9 mouse cellular contexts compared by ENCODE assay signal in genomic region chr10:100127837-100128743, GRCm38 (mm10).
DNase-seq lines count a peak whose midpoint lies in the region; ATAC-seq lines count a peak whose summit lies in the region.
"Had no signal": no experiment of that assay in that cellular context is flagged by ENCODE, and none has a peak within 500 bp of the region (broad histone marks: within the 10 kb centered on the region; RNA-seq: fewer than 3 reads in every experiment).

No protein-coding gene starts in this region.

- peak; percentile 10 to 14 for DNase-seq in cerebellum, postnatal 14 days
- no peak for DNase-seq in cerebellum, adult 8-10 months
- peak; percentile 61 for DNase-seq in forebrain, embryonic 10.5 days (ENCODE audit: extremely low spot score, low spot score)
- peak; percentile 70 for DNase-seq in neural tube, embryonic 11.5 days (ENCODE audit: low spot score)
- no peak for DNase-seq in B cell, adult 2 months
- DNase-seq in ovary, postnatal 36 days (ENCODE audit: low spot score) = no peak

- WGBS in forebrain, embryonic 10.5 days = 37% methylated on average over 23 of the region's 23 CpGs
- 57% methylated on average over 23 of the region's 23 CpGs for WGBS in lung, embryonic 16.5 days
- 40% methylated on average over 23 of the region's 23 CpGs for WGBS in neural tube, embryonic 11.5 days

- peaks cover 18% of the 10 kb centered on the region for H3K4me1 ChIP-seq in forebrain, embryonic 10.5 days
- peaks cover 4% of the 10 kb centered on the region for H3K4me1 ChIP-seq in lung, embryonic 16.5 days (replicated peaks; ENCODE audit: control insufficient read depth, insufficient read depth, low read length)
- H3K4me1 ChIP-seq in neural tube, embryonic 11.5 days (ENCODE audit: control insufficient read depth, insufficient read depth, low read length) = no peaks in the 10 kb centered on the region

- H3K27me3 ChIP-seq in forebrain, embryonic 10.5 days (ENCODE audit: poor library complexity, severe bottlenecking) = no peaks in the 10 kb centered on the region
- no peaks in the 10 kb centered on the region for H3K27me3 ChIP-seq in lung, embryonic 16.5 days (ENCODE audit: control insufficient read depth, insufficient read depth, low read depth, low read length)
- H3K27me3 ChIP-seq in neural tube, embryonic 11.5 days (ENCODE audit: control insufficient read depth, insufficient read depth, low read length) = no peaks in the 10 kb centered on the region

- H3K4me2 ChIP-seq in lung, embryonic 16.5 days (ENCODE audit: low read depth, low read length) = 0 out of 2 replicates have a peak overlapping the region, but pooled peaks have one; percentile 8
- peak overlapping the region; percentile 0; the same call in 1 of the 2 replicates for H3K4me2 ChIP-seq in neural tube, embryonic 11.5 days (ENCODE audit: low read depth)

- H3K9ac ChIP-seq in lung, embryonic 16.5 days (ENCODE audit: low read length) = no peak overlapping the region
- no peak overlapping the region for H3K9ac ChIP-seq in neural tube, embryonic 11.5 days (ENCODE audit: low read length)

- peak; percentile 85 for ATAC-seq in lung, embryonic 16.5 days (ENCODE audit: low read depth)
- ATAC-seq in neural tube, embryonic 11.5 days (ENCODE audit: insufficient read depth, low FRiP score, low TSS enrichment) = peak; percentile 76
- ATAC-seq in megakaryocyte-erythroid progenitor cell, adult 5-6 weeks (replicated peaks; ENCODE audit: low FRiP score, low TSS enrichment, poor library complexity, severe bottlenecking) = no peak

- peak overlapping the region; percentile 32 for H3K4me3 ChIP-seq in forebrain, embryonic 10.5 days
- H3K4me3 ChIP-seq in lung, embryonic 16.5 days (ENCODE audit: low read length) = no peak overlapping the region
- H3K4me3 ChIP-seq in neural tube, embryonic 11.5 days (ENCODE audit: low read depth, low read length) = no peak overlapping the region
- H3K4me3 ChIP-seq: left cerebral cortex, adult 2 months had no signal

- H3K9me3 ChIP-seq in forebrain, embryonic 10.5 days = no peaks in the 10 kb centered on the region
- no peaks in the 10 kb centered on the region for H3K9me3 ChIP-seq in lung, embryonic 16.5 days (ENCODE audit: control insufficient read depth, low read length)
- H3K9me3 ChIP-seq in neural tube, embryonic 11.5 days (ENCODE audit: control insufficient read depth, low read length) = no peaks in the 10 kb centered on the region

- H3K36me3 ChIP-seq in forebrain, embryonic 10.5 days (replicated peaks) = no peaks in the 10 kb centered on the region
- H3K36me3 ChIP-seq in lung, embryonic 16.5 days (ENCODE audit: control insufficient read depth, insufficient read depth, low read length) = no peaks in the 10 kb centered on the region
- H3K36me3 ChIP-seq in neural tube, embryonic 11.5 days (ENCODE audit: control insufficient read depth, insufficient read depth, low read length) = no peaks in the 10 kb centered on the region

- H3K27ac ChIP-seq in forebrain, embryonic 10.5 days = peak overlapping the region; percentile 84
- no peak overlapping the region; the same call in 1 of the 2 replicates for H3K27ac ChIP-seq in lung, embryonic 16.5 days (ENCODE audit: low read length)
- no peak overlapping the region for H3K27ac ChIP-seq in neural tube, embryonic 11.5 days (ENCODE audit: low read depth, low read length)
- H3K27ac ChIP-seq: left cerebral cortex, adult 2 months had no signal

Comparison
In these comparisons a context has a peak if more than half of its experiments do, and no peak if none do; other contexts are left out.
1. DNase-seq: peak in cerebellum, postnatal 14 days (2 of 2), forebrain, embryonic 10.5 days (single experiment) and neural tube, embryonic 11.5 days (single experiment); none in cerebellum, adult 8-10 months (single experiment), B cell, adult 2 months (0 of 2) and ovary, postnatal 36 days (single experiment).